Mouse (Mus musculus): ENCODE results near the gene Ap3b2. TPM values are rescaled to one million over a fixed set of nuclear protein-coding genes. Genes with fewer than 3 reads are reported as not detected.

Gene Ap3b2
- polyA plus RNA-seq (2017; shearing (Covaris generic)): not detected

GRCm38 (mm10) chr7:81493331-81494021, at the start of gene Ap3b2:
Gene Ap3b2 (minus strand): TSS chr7:81493925.

GRCm38 (mm10) chr7:81498181-81498580, 4.5 kb upstream of the Ap3b2 start, which contains the start of gene BC048679:
Gene BC048679 (minus strand): TSS chr7:81498281.

GRCm38 (mm10) chr7:81455155-81455651, 38.5 kb downstream of the Ap3b2 start, which contains the start of gene Cpeb1:
Gene Cpeb1 (minus strand): TSS chr7:81455465.

Other genes with a start within 250 kb of the Ap3b2 start
- gene Rps17, start 148.7 kb downstream of the Ap3b2 start, polyA plus RNA-seq (2017; shearing (Covaris generic)): 880 TPM
- 0.18 TPM for gene Cpeb1, start 38.5 kb downstream of the Ap3b2 start, polyA plus RNA-seq (2017; shearing (Covaris generic))
- not detected for gene BC048679, start 4.4 kb upstream of the Ap3b2 start, polyA plus RNA-seq (2017; shearing (Covaris generic))
- gene Fsd2, start 73.0 kb upstream of the Ap3b2 start, polyA plus RNA-seq (2017; shearing (Covaris generic)): 8.0 TPM
- 2.2 TPM for gene Whamm, start 77.3 kb upstream of the Ap3b2 start, polyA plus RNA-seq (2017; shearing (Covaris generic))
- 0.23 TPM for gene Homer2, start 213.6 kb upstream of the Ap3b2 start, polyA plus RNA-seq (2017; shearing (Covaris generic))